Mouse (Mus musculus) forebrain, embryonic 16.5 days (tissue): ENCODE results near the gene Phf12. TPM values are rescaled to one million over a fixed set of nuclear protein-coding genes. Genes with fewer than 3 reads are reported as not detected.

Source experiments
- ATAC-seq: fragments of 200-750 bp; cut with Nextera tagmentation; 2 replicates; pipeline ENCODE4 v1.8.0; 2017; ENCODE audit warnings: mild to moderate bottlenecking, moderate library complexity
- H3K27ac ChIP-seq: fragments of 300-500 bp; sonication (generic); 2 replicates; pipeline ENCODE4 v1.5.1; 2014; ENCODE audit warnings: low read length, control low read depth
- H3K27me3 ChIP-seq: fragments of 300-500 bp; sonication (generic); replicated peaks from 2 replicates; pipeline ENCODE4 v1.6.1; 2014; ENCODE audit warnings: low read length; ENCODE audit not compliant: control insufficient read depth, insufficient read depth
- H3K36me3 ChIP-seq: fragments of 300-500 bp; sonication (generic); 2 replicates; pipeline ENCODE4 v1.6.1; 2014; ENCODE audit not compliant: control insufficient read depth, insufficient read depth
- H3K4me1 ChIP-seq: fragments of 300-500 bp; sonication (generic); replicated peaks from 2 replicates; pipeline ENCODE4 v1.6.1; 2014; ENCODE audit warnings: low read length; ENCODE audit not compliant: control insufficient read depth, insufficient read depth
- H3K4me2 ChIP-seq: fragments of 300-500 bp; sonication (generic); 2 replicates; pipeline ENCODE4 v1.6.1; 2014; ENCODE audit warnings: mild to moderate bottlenecking, low read length, control low read depth
- H3K4me3 ChIP-seq: fragments of 300-500 bp; sonication (generic); replicated peaks from 2 replicates; pipeline ENCODE4 v1.5.1; 2014; ENCODE audit warnings: mild to moderate bottlenecking, low read length, control low read depth
- H3K9ac ChIP-seq: fragments of 300-500 bp; sonication (generic); replicated peaks from 2 replicates; pipeline ENCODE4 v1.6.1; 2014; ENCODE audit warnings: low read depth, low read length, control low read depth
- H3K9me3 ChIP-seq: fragments of 300-500 bp; sonication (generic); 2 replicates; pipeline ENCODE4 v1.6.1; 2016; ENCODE audit warnings: low read length; ENCODE audit not compliant: control insufficient read depth
- WGBS: fragments of 180-500 bp; shearing (Covaris S2); extraction: QIAGEN DNeasy Blood & Tissue Kit; methylation state at CpG from one replicate; pipeline ENCODE4 v1.1.7; 2014; 5-methylcytosine and 5-hydroxymethylcytosine counted together
- polyA plus RNA-seq: library from polyadenylated mRNA; unstranded; fragments of >200 nt; fragmentation: Nextera tagmentation; extraction: Ambion mirVana; gene quantifications from 2 replicates; pipeline ENCODE4 v1.2.1, GENCODE M21; 2015

The Phf12 gene
- polyA plus RNA-seq, 1 experiment from 2014 or later, result 23.0 TPM

- no peaks in the 10 kb centered on the region for H3K9me3 ChIP-seq
- no peak overlapping the region for H3K4me3 ChIP-seq
- H3K4me1 ChIP-seq, result peaks cover 14% of the 10 kb centered on the region
- ATAC-seq, result no peak
- H3K27me3 ChIP-seq, result peaks cover 2% of the 10 kb centered on the region; the same call in 1 of the 2 replicates
- H3K4me2 ChIP-seq, result no peak overlapping the region
- H3K36me3 ChIP-seq, result peaks cover 17% of the 10 kb centered on the region
- 34% methylated on average over 11 of the region's 11 CpGs for WGBS
- no peak overlapping the region for H3K9ac ChIP-seq
- H3K27ac ChIP-seq, result peak overlapping the region; percentile 22; the same call in 1 of the 2 replicates
Measured at GRCm38 (mm10) chr11:77980281-77981204, 2.0 kb upstream of the Phf12 start.

GRCm38 (mm10) chr11:77981609-77982440 lies 729 bp upstream of the Phf12 start:
- Histone ChIP-seq H3K4me3 (peak overlapping the region; percentile 55), H3K9me3 (no peaks in the 10 kb centered on the region), H3K9ac (peak overlapping the region; percentile 64), H3K4me2 (peak overlapping the region; percentile 57), H3K27me3 (no peaks in the 10 kb centered on the region; the same call in 1 of the 2 replicates), H3K4me1 (peaks cover 20% of the 10 kb centered on the region), H3K27ac (peak overlapping the region; percentile 99), H3K36me3 (peaks cover 16% of the 10 kb centered on the region)
- WGBS, result under 1% methylated on average over 29 of the region's 29 CpGs
- peak; percentile 89 for ATAC-seq

- Histone ChIP-seq H3K36me3 (peaks cover 6% of the 10 kb centered on the region; the same call in 1 of the 2 replicates), H3K27ac (peak overlapping the region; percentile 99), H3K4me1 (peaks cover 20% of the 10 kb centered on the region), H3K4me3 (peak overlapping the region; percentile 67), H3K9me3 (no peaks in the 10 kb centered on the region), H3K4me2 (peak overlapping the region; percentile 85), H3K27me3 (no peaks in the 10 kb centered on the region), H3K9ac (peak overlapping the region; percentile 70)
- ATAC-seq, result no peak
- WGBS, result under 1% methylated on average over 24 of the region's 32 CpGs
Measured at GRCm38 (mm10) chr11:77983191-77983936, 810 bp downstream of the Phf12 start.

- ATAC-seq, result no peak
- H3K36me3 ChIP-seq, result peaks cover 4% of the 10 kb centered on the region; the same call in 1 of the 2 replicates
- no peaks in the 10 kb centered on the region for H3K27me3 ChIP-seq
- peak overlapping the region; percentile 67 for H3K4me3 ChIP-seq
- H3K9me3 ChIP-seq, result no peaks in the 10 kb centered on the region
- H3K4me2 ChIP-seq, result peak overlapping the region; percentile 85
- H3K27ac ChIP-seq, result peak overlapping the region; percentile 99
- peak overlapping the region; percentile 70 for H3K9ac ChIP-seq
- H3K4me1 ChIP-seq, result peaks cover 20% of the 10 kb centered on the region
- WGBS, result 0% methylated on average over 51 of the region's 63 CpGs
Measured at GRCm38 (mm10) chr11:77983937-77984835, 1.6 kb downstream of the Phf12 start.

- H3K4me2 ChIP-seq, result peak overlapping the region; percentile 85
- 0% methylated on average over 13 of the region's 13 CpGs for WGBS
- H3K27ac ChIP-seq, result peak overlapping the region; percentile 99
- peak overlapping the region; percentile 70 for H3K9ac ChIP-seq
- ATAC-seq, result no peak
- H3K27me3 ChIP-seq, result no peaks in the 10 kb centered on the region
- peak overlapping the region; percentile 67 for H3K4me3 ChIP-seq
- peaks cover 7% of the 10 kb centered on the region; the same call in 1 of the 2 replicates for H3K36me3 ChIP-seq
- no peaks in the 10 kb centered on the region for H3K9me3 ChIP-seq
- H3K4me1 ChIP-seq, result peaks cover 20% of the 10 kb centered on the region
Measured at GRCm38 (mm10) chr11:77984836-77985231, 2.3 kb downstream of the Phf12 start.

GRCm38 (mm10) chr11:77985541-77986065 lies 3.0 kb downstream of the Phf12 start:
- no peak for ATAC-seq
- peak overlapping the region; percentile 67 for H3K4me3 ChIP-seq
- peak overlapping the region; percentile 70 for H3K9ac ChIP-seq
- no peaks in the 10 kb centered on the region for H3K9me3 ChIP-seq
- H3K27me3 ChIP-seq, result no peaks in the 10 kb centered on the region
- H3K36me3 ChIP-seq, result peaks cover 7% of the 10 kb centered on the region; the same call in 1 of the 2 replicates
- H3K4me2 ChIP-seq, result peak overlapping the region; percentile 85
- peak overlapping the region; percentile 99 for H3K27ac ChIP-seq
- H3K4me1 ChIP-seq, result peaks cover 15% of the 10 kb centered on the region
- WGBS, result 71% methylated on average over 3 of the region's 3 CpGs

- Histone ChIP-seq H3K4me3 (no peak overlapping the region), H3K4me2 (no peak overlapping the region), H3K4me1 (peaks cover 10% of the 10 kb centered on the region), H3K36me3 (peaks cover 7% of the 10 kb centered on the region; the same call in 1 of the 2 replicates), H3K27me3 (no peaks in the 10 kb centered on the region), H3K27ac (no peak overlapping the region), H3K9ac (no peak overlapping the region), H3K9me3 (no peaks in the 10 kb centered on the region)
- WGBS, result 80% methylated on average over 13 of the region's 13 CpGs
- no peak for ATAC-seq
Measured at GRCm38 (mm10) chr11:77989071-77989690, 6.6 kb downstream of the Phf12 start.
